Mouse (Mus musculus) small intestine, adult 2 months (tissue): Measurements from ENCODE around the gene Slc24a3. TPM values are rescaled to one million over a fixed set of nuclear protein-coding genes. Genes with fewer than 3 reads are reported as not detected.
A peak's percentile ranks its signal among the peaks of the same experiment; 100 is the strongest.

Experiments
- H3K27ac ChIP-seq: fragments of 200-500 bp; 2 replicates; pipeline ENCODE4 v1.5.1; 2012; ENCODE audit warnings: low read depth, low read length, control low read depth, inconsistent platforms; ENCODE audit not compliant: insufficient read depth
- H3K27me3 ChIP-seq: fragments of 200-500 bp; 2 replicates; pipeline ENCODE4 v1.6.1; 2012; ENCODE audit warnings: mild to moderate bottlenecking, moderate library complexity, low read length, inconsistent platforms; ENCODE audit not compliant: control insufficient read depth, insufficient read depth
- H3K36me3 ChIP-seq: fragments of 200-500 bp; 2 replicates; pipeline ENCODE4 v1.6.1; 2012; ENCODE audit warnings: mild to moderate bottlenecking, low read length, control low read depth, inconsistent platforms; ENCODE audit not compliant: control insufficient read depth, insufficient read depth
- H3K4me1 ChIP-seq: fragments of 200-500 bp; 2 replicates; pipeline ENCODE4 v1.6.1; 2012; ENCODE audit warnings: low read length, inconsistent platforms, mixed read lengths; ENCODE audit not compliant: control insufficient read depth, insufficient read depth, insufficient read length
- H3K4me3 ChIP-seq: fragments of 200-500 bp; 2 replicates; pipeline ENCODE4 v1.5.1; 2012; ENCODE audit warnings: low read depth, mild to moderate bottlenecking, control low read depth, inconsistent platforms, low read length, moderate library complexity
- CTCF ChIP-seq: fragments of 200-500 bp; IDR thresholded peaks from 2 replicates; pipeline ENCODE4 v1.5.1; 2012; ENCODE audit warnings: low read depth, mild to moderate bottlenecking, control low read depth, inconsistent platforms, low read length, moderate library complexity, mixed read lengths; ENCODE audit not compliant: insufficient replicate concordance, insufficient read length; ENCODE audit errors: extremely low read depth
- POLR2A ChIP-seq: fragments of 200-500 bp; IDR thresholded peaks from 2 replicates; pipeline ENCODE4 v1.6.1; 2012; ENCODE audit warnings: low read depth, mild to moderate bottlenecking, control low read depth, inconsistent platforms, low read length, moderate library complexity
- WGBS: fragments of 180-500 bp; shearing (Covaris S2); methylation state at CpG from one replicate; pipeline ENCODE4 v1.1.7; 2018; 5-methylcytosine and 5-hydroxymethylcytosine counted together
- polyA plus RNA-seq: library from polyadenylated mRNA; depleted of rRNA; stranded (reverse); fragments of >200 nt; gene quantifications from 2 replicates; pipeline ENCODE4 v1.2.3, GENCODE M21; 2012; rRNA removed

Gene Slc24a3
- polyA plus RNA-seq, result 6.1 and 6.3 TPM in 2 replicates

DNA sequence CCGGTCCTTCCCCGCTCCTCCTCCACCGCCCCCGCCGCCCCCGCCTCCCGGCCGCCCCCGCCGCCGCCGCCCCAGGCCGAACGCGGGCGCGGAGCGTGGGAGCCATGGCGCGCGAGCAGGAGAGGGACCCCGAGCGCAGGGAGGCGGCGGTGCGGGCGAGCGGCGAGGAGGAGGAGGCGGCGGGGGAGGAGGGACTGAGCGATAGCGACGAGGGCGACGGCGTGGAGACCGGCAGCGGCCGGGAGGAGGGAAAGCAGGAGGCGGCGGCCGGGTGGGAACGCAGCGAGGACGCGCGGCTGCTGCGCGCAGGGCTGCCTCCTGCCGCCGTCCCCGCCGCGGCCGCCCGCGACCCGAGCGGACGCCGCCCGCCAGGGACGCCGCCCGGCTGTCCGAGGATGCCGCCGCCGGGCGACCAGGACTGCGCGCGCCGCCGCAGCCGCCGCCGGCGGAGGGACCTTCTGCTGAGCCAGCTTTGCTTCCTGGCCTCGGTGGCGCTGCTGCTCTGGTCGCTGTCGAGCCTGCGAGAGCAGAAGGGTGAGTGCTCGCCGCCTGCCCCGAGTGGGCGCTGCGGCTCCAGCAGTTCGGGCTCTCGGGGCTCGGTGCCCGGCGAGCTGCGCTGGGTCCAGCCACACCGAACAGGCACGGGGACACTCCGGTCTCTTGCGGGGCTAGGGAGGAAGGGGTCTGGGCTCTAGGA, at the start of gene Slc24a3:
Gene Slc24a3 (plus strand): TSS at position 91 of the 697 bp plus-strand sequence.
- 1% methylated on average over 91 of the region's 100 CpGs for WGBS
- Histone ChIP-seq H3K4me3 (peak within 1 kb of the TSS; percentile 62), H3K27ac (peak within 1 kb of the TSS; percentile 44; the same call in 1 of the 2 replicates), H3K27me3 (peaks cover 6% of the 10 kb centered on the region), H3K36me3 (no peaks in the 10 kb centered on the region), H3K4me1 (0 out of 2 replicates have a peak, but pooled peaks cover 3% of the 10 kb centered on the region)
- TF ChIP-seq POLR2A, result no peak
- TF ChIP-seq CTCF, result no peak

- H3K4me3 ChIP-seq, result no peak overlapping the region
- H3K36me3 ChIP-seq, result no peaks in the 10 kb centered on the region
- WGBS, result 68% methylated on average over 5 of the region's 5 CpGs
- TF ChIP-seq CTCF, result no peak
- TF ChIP-seq POLR2A, result no peak
- H3K27me3 ChIP-seq, result no peaks in the 10 kb centered on the region
- H3K4me1 ChIP-seq, result no peaks in the 10 kb centered on the region
- H3K27ac ChIP-seq, result no peak overlapping the region
Observed at GRCm38 (mm10) chr2:145117762-145118161, 49.8 kb upstream of the Slc24a3 start.

DNA sequence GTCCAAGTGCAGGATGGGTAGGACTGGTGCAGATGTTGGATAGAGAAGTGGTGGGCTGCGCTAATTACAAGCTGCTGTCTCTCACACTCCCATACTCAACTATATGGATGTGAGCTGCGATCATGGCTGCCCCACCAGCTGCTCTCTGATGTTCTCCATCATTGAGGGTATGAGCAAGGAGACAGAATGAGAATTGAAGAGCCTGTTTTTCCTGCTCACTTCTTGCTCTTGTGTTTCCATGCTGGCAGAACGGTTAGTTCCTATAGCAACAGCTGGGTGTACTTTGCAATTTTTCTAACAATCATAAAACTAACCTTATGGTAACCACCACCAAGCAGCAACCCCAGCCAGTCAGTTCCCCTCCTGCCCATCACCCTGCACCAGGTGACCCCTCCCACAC, 39.8 kb upstream of the Slc24a3 start:
- 73% methylated on average over 3 of the region's 3 CpGs for WGBS
- Histone ChIP-seq H3K4me3 (no peak overlapping the region), H3K27ac (no peak overlapping the region), H3K36me3 (no peaks in the 10 kb centered on the region), H3K4me1 (no peaks in the 10 kb centered on the region), H3K27me3 (no peaks in the 10 kb centered on the region)
- TF ChIP-seq CTCF (no peak), POLR2A (no peak)

DNA sequence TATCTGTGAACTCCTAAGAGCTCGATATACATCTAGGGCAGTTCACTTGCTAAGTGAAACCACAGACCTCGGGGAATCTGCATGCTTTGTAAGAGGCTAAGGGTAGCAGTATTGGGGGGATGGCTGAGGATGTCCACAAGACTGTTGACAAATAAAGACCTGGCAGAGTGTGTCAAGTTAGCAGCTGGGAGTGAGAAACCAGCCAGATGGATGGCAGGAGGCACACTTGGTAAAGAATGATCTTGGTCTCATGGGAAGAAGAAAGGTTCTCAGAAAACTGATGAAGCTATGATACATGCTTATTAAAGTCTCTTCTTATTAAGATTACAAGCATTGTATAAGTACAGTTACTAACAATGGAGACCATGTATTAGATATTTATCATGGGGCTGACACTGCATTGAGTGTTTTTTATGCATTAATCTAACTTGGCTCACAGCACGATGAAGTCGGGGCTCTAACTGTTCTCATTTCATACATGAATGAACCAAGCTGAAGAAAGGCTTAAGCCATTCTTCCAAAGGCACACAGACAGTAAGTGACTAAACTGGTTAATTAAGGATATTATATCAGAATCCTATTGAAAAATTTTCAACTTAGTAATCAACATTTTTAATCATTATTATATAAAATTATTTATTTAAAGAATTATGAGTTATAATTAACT, 30.8 kb upstream of the Slc24a3 start:
- TF ChIP-seq CTCF (no peak), POLR2A (no peak)
- no peaks in the 10 kb centered on the region for H3K27me3 ChIP-seq
- H3K36me3 ChIP-seq, result no peaks in the 10 kb centered on the region
- WGBS, result 79% methylated on average over 4 of the region's 4 CpGs
- no peak overlapping the region for H3K4me3 ChIP-seq
- no peaks in the 10 kb centered on the region for H3K4me1 ChIP-seq
- no peak overlapping the region for H3K27ac ChIP-seq

GRCm38 (mm10) chr2:145150407-145150806, 17.1 kb upstream of the Slc24a3 start:
- no peaks in the 10 kb centered on the region for H3K36me3 ChIP-seq
- H3K4me1 ChIP-seq, result no peaks in the 10 kb centered on the region
- H3K27ac ChIP-seq, result no peak overlapping the region
- H3K27me3 ChIP-seq, result no peaks in the 10 kb centered on the region
- no peak for TF ChIP-seq POLR2A
- no peak for TF ChIP-seq CTCF
- 46% methylated on average over 1 of the region's 1 CpGs for WGBS
- H3K4me3 ChIP-seq, result no peak overlapping the region

DNA sequence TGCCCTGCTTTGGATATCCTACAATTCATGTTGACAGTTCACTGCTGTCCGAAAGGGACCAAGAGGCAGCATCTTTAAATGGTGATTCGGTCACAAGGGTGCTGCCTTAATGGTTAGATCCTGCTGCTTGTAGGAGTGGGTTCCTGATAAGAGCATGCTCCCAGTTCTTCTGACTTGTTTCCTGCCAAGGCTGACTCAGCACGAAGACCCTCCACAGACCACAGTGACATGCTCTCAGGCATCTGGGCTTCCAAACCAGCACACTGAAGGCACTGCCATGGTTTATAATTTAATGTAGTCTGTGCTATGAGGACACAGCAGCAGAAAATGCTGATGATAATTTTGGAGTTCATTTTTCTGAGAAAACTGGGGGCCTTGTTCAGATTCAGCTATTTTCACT, 16.7 kb upstream of the Slc24a3 start:
- TF ChIP-seq CTCF, result no peak
- TF ChIP-seq POLR2A, result no peak
- Histone ChIP-seq H3K36me3 (no peaks in the 10 kb centered on the region), H3K4me1 (no peaks in the 10 kb centered on the region), H3K4me3 (no peak overlapping the region), H3K27me3 (no peaks in the 10 kb centered on the region), H3K27ac (no peak overlapping the region)
- 75% methylated on average over 3 of the region's 3 CpGs for WGBS

- Histone ChIP-seq H3K27ac (no peak overlapping the region), H3K27me3 (no peaks in the 10 kb centered on the region), H3K4me1 (no peaks in the 10 kb centered on the region), H3K4me3 (no peak overlapping the region), H3K36me3 (no peaks in the 10 kb centered on the region)
- WGBS, result 63% methylated on average over 1 of the region's 1 CpGs
- TF ChIP-seq CTCF, result no peak
- no peak for TF ChIP-seq POLR2A
Observed at GRCm38 (mm10) chr2:145152281-145152680, 15.3 kb upstream of the Slc24a3 start.
